Comparison of ENCODE assay signal across 9 mouse cellular contexts in genomic region chr11:69119446-69120155, GRCm38 (mm10). TPM values are rescaled to one million over a fixed set of nuclear protein-coding genes. Genes with fewer than 3 reads are reported as not detected.
A peak's percentile ranks its signal among the peaks of the same experiment; 100 is the strongest.
DNase-seq lines count a peak whose midpoint lies in the region; ATAC-seq and TF ChIP-seq lines count a peak whose summit lies in the region.
"Had no signal": no experiment of that assay in that cellular context is flagged by ENCODE, and none has a peak within 500 bp of the region (broad histone marks: within the 10 kb centered on the region; RNA-seq: fewer than 3 reads in every experiment).

No protein-coding gene starts in this region.

- DNase-seq in heart, postnatal 0 days (ENCODE audit: low spot score): no peak
- DNase-seq in heart, postnatal 4 days: no peak
- DNase-seq in T-cell, adult 2 months (ENCODE audit: low spot score): no peak
- no peak for DNase-seq in thymus, adult 18-20 months
- DNase-seq: gastrocnemius, postnatal 14 days had no signal

- WGBS in heart, postnatal 0 days: 64% methylated on average over 14 of the region's 14 CpGs
- WGBS in embryonic facial prominence, embryonic 12.5 days: 28% methylated on average over 14 of the region's 14 CpGs
- 32% methylated on average over 14 of the region's 14 CpGs for whole genome bisulfite sequencing in hindbrain, embryonic 16.5 days
- 30% methylated on average over 14 of the region's 14 CpGs for WGBS in midbrain, embryonic 13.5 days

- TF ChIP-seq EP300 in heart, postnatal 0 days (IDR thresholded peaks at IDR 0.05; ENCODE audit: low read depth): no peak

- no peak overlapping the region for H3K27ac ChIP-seq in heart, postnatal 0 days (ENCODE audit: low read depth)
- no peak overlapping the region for H3K27ac ChIP-seq in embryonic facial prominence, embryonic 12.5 days
- no peak overlapping the region for H3K27ac ChIP-seq in hindbrain, embryonic 16.5 days (ENCODE audit: low read depth, low read length)
- no peak overlapping the region for H3K27ac ChIP-seq in midbrain, embryonic 13.5 days

- no peaks in the 10 kb centered on the region for H3K9me3 ChIP-seq in heart, postnatal 0 days (replicated peaks; ENCODE audit: control insufficient read depth, low read length)
- no peaks in the 10 kb centered on the region for H3K9me3 ChIP-seq in embryonic facial prominence, embryonic 12.5 days
- no peaks in the 10 kb centered on the region for H3K9me3 ChIP-seq in hindbrain, embryonic 16.5 days (ENCODE audit: control insufficient read depth, low read length)
- H3K9me3 ChIP-seq in midbrain, embryonic 13.5 days: no peaks in the 10 kb centered on the region

- no peaks in the 10 kb centered on the region for H3K36me3 ChIP-seq in heart, postnatal 0 days (replicated peaks; ENCODE audit: control insufficient read depth, insufficient read depth, low read length)
- H3K36me3 ChIP-seq in embryonic facial prominence, embryonic 12.5 days: no peaks in the 10 kb centered on the region
- no peaks in the 10 kb centered on the region for H3K36me3 ChIP-seq in hindbrain, embryonic 16.5 days (ENCODE audit: control insufficient read depth, insufficient read depth, low read length)
- H3K36me3 ChIP-seq in midbrain, embryonic 13.5 days: no peaks in the 10 kb centered on the region

- no peak overlapping the region for H3K4me3 ChIP-seq in heart, postnatal 0 days (ENCODE audit: low read depth, low read length)
- peak overlapping the region; percentile 77 for H3K4me3 ChIP-seq in embryonic facial prominence, embryonic 12.5 days
- H3K4me3 ChIP-seq in hindbrain, embryonic 16.5 days (ENCODE audit: low read length): peak overlapping the region; percentile 88
- H3K4me3 ChIP-seq in midbrain, embryonic 13.5 days (replicated peaks): peak overlapping the region; percentile 82

- H3K4me1 ChIP-seq in heart, postnatal 0 days (ENCODE audit: control insufficient read depth, insufficient read depth): peaks cover 26% of the 10 kb centered on the region
- H3K4me1 ChIP-seq in embryonic facial prominence, embryonic 12.5 days: peaks cover 26% of the 10 kb centered on the region
- H3K4me1 ChIP-seq in hindbrain, embryonic 16.5 days (ENCODE audit: control insufficient read depth, insufficient read depth, low read depth, low read length): peaks cover 20% of the 10 kb centered on the region
- peaks cover 55% of the 10 kb centered on the region for H3K4me1 ChIP-seq in midbrain, embryonic 13.5 days (replicated peaks)

- H3K9ac ChIP-seq in heart, postnatal 0 days (replicated peaks; ENCODE audit: low read depth, low read length): no peak overlapping the region
- H3K9ac ChIP-seq in embryonic facial prominence, embryonic 12.5 days: no peak overlapping the region
- no peak overlapping the region for H3K9ac ChIP-seq in hindbrain, embryonic 16.5 days (ENCODE audit: low read depth, low read length)
- H3K9ac ChIP-seq in midbrain, embryonic 13.5 days (replicated peaks): peak overlapping the region; percentile 17; the same call in 1 of the 2 replicates

- no peak for ATAC-seq in heart, postnatal 0 days (ENCODE audit: insufficient read depth, low read depth)
- no peak for ATAC-seq in embryonic facial prominence, embryonic 12.5 days (ENCODE audit: insufficient number of reproducible peaks, insufficient read depth, low FRiP score, low TSS enrichment)
- no peak for ATAC-seq in hindbrain, embryonic 16.5 days
- ATAC-seq in midbrain, embryonic 13.5 days: no peak
- no peak for ATAC-seq in cerebellum, adult (ENCODE audit: insufficient number of reproducible peaks, low FRiP score, low TSS enrichment)

- H3K4me2 ChIP-seq in heart, postnatal 0 days (ENCODE audit: low read depth, low read length): peak overlapping the region; percentile 90
- peak overlapping the region; percentile 88 for H3K4me2 ChIP-seq in embryonic facial prominence, embryonic 12.5 days (replicated peaks)
- peak overlapping the region; percentile 97 for H3K4me2 ChIP-seq in hindbrain, embryonic 16.5 days (ENCODE audit: low read length)
- H3K4me2 ChIP-seq in midbrain, embryonic 13.5 days (replicated peaks): peak overlapping the region; percentile 98

- TF ChIP-seq CTCF in heart, postnatal 0 days (IDR thresholded peaks at IDR 0.05; ENCODE audit: low read depth): no peak

- no peaks in the 10 kb centered on the region for H3K27me3 ChIP-seq in heart, postnatal 0 days (ENCODE audit: control insufficient read depth, insufficient read depth, low read length)
- H3K27me3 ChIP-seq in embryonic facial prominence, embryonic 12.5 days: peaks cover 9% of the 10 kb centered on the region
- H3K27me3 ChIP-seq in hindbrain, embryonic 16.5 days (replicated peaks; ENCODE audit: control insufficient read depth, insufficient read depth, low read length): no peaks in the 10 kb centered on the region
- H3K27me3 ChIP-seq in midbrain, embryonic 13.5 days: peaks cover 45% of the 10 kb centered on the region

RNA-seq across cellular contexts. Expression of gene Hes7, which starts 0.6 kb away (rescaled TPM):
- not detected in 2 replicates for total RNA-seq in heart, postnatal 0 days (2014; rRNA removed; ENCODE audit: low replicate concordance)
- 0.26 and 0.29 TPM in 2 replicates for polyA plus RNA-seq in heart, postnatal 0 days (2015; fragmentation: Nextera tagmentation; extraction: Ambion mirVana)
- under 1 TPM; 0.23 to 0.29 TPM for total RNA-seq in heart, postnatal 4 days (2021)
- 0.65 and 0.73 TPM in 2 replicates for polyA plus RNA-seq in embryonic facial prominence, embryonic 12.5 days (2016; fragmentation: Nextera tagmentation; extraction: Ambion mirVana)
- 1.4 and 1.8 TPM in 2 replicates for polyA plus RNA-seq in hindbrain, embryonic 16.5 days (2015; fragmentation: Nextera tagmentation; extraction: Ambion mirVana)
- polyA plus RNA-seq in midbrain, embryonic 13.5 days (2015; fragmentation: Nextera tagmentation; extraction: Ambion mirVana): 0.10 and 0.26 TPM in 2 replicates

RNA-seq across cellular contexts. Expression of gene 9130213A22Rik, which starts 2.8 kb away (rescaled TPM):
- 0.66 TPM in 1 of 2 replicates, not detected in the other for total RNA-seq in heart, postnatal 0 days (2014; rRNA removed; ENCODE audit: low replicate concordance)
- polyA plus RNA-seq in heart, postnatal 0 days (2015; fragmentation: Nextera tagmentation; extraction: Ambion mirVana): 0.30 and 0.49 TPM in 2 replicates
- total RNA-seq in heart, postnatal 4 days (2021): under 1 TPM; 0.29 to 0.65 TPM
- polyA plus RNA-seq in embryonic facial prominence, embryonic 12.5 days (2016; fragmentation: Nextera tagmentation; extraction: Ambion mirVana): 0.14 and 0.40 TPM in 2 replicates
- polyA plus RNA-seq in hindbrain, embryonic 16.5 days (2015; fragmentation: Nextera tagmentation; extraction: Ambion mirVana): 0.94 and 1.2 TPM in 2 replicates
- 0.28 TPM in 1 of 2 replicates, not detected in the other for polyA plus RNA-seq in midbrain, embryonic 13.5 days (2015; fragmentation: Nextera tagmentation; extraction: Ambion mirVana)

RNA-seq across cellular contexts. Expression of gene Aloxe3, which starts 6.1 kb away (rescaled TPM):
- total RNA-seq in heart, postnatal 0 days (2014; rRNA removed; ENCODE audit: low replicate concordance): 0.58 TPM in 1 of 2 replicates, not detected in the other
- polyA plus RNA-seq in heart, postnatal 0 days (2015; fragmentation: Nextera tagmentation; extraction: Ambion mirVana): 0.08 TPM in 1 of 2 replicates, not detected in the other
- under 1 TPM in 1 of 2 experiments, not detected in 1; 0.45 TPM for total RNA-seq in heart, postnatal 4 days (2021)
- 0.47 and 0.89 TPM in 2 replicates for polyA plus RNA-seq in embryonic facial prominence, embryonic 12.5 days (2016; fragmentation: Nextera tagmentation; extraction: Ambion mirVana)
- polyA plus RNA-seq in hindbrain, embryonic 16.5 days (2015; fragmentation: Nextera tagmentation; extraction: Ambion mirVana): 8.1 and 8.5 TPM in 2 replicates
- 0.39 and 0.43 TPM in 2 replicates for polyA plus RNA-seq in midbrain, embryonic 13.5 days (2015; fragmentation: Nextera tagmentation; extraction: Ambion mirVana)
- total RNA-seq: gastrocnemius, postnatal 14 days had no signal

RNA-seq across cellular contexts. Expression of gene Per1, which starts 24.6 kb away (rescaled TPM):
- total RNA-seq in heart, postnatal 0 days (2014; rRNA removed; ENCODE audit: low replicate concordance): 76.8 and 93.5 TPM in 2 replicates
- 8.1 and 9.7 TPM in 2 replicates for polyA plus RNA-seq in heart, postnatal 0 days (2015; fragmentation: Nextera tagmentation; extraction: Ambion mirVana)
- 10 to 100 TPM; 42.6 to 55.6 TPM for total RNA-seq in heart, postnatal 4 days (2021)
- 11.4 and 11.5 TPM in 2 replicates for polyA plus RNA-seq in embryonic facial prominence, embryonic 12.5 days (2016; fragmentation: Nextera tagmentation; extraction: Ambion mirVana)
- polyA plus RNA-seq in hindbrain, embryonic 16.5 days (2015; fragmentation: Nextera tagmentation; extraction: Ambion mirVana): 11.1 and 11.2 TPM in 2 replicates
- polyA plus RNA-seq in midbrain, embryonic 13.5 days (2015; fragmentation: Nextera tagmentation; extraction: Ambion mirVana): 8.6 and 10.5 TPM in 2 replicates

RNA-seq across cellular contexts. Expression of gene Vamp2, which starts 31.3 kb away (rescaled TPM):
- total RNA-seq in heart, postnatal 0 days (2014; rRNA removed; ENCODE audit: low replicate concordance): 25.2 and 27.9 TPM in 2 replicates
- polyA plus RNA-seq in heart, postnatal 0 days (2015; fragmentation: Nextera tagmentation; extraction: Ambion mirVana): 59.2 and 62.1 TPM in 2 replicates
- total RNA-seq in heart, postnatal 4 days (2021): 10 to 100 TPM; 80.2 to 84.6 TPM
- 84.3 and 85.0 TPM in 2 replicates for polyA plus RNA-seq in embryonic facial prominence, embryonic 12.5 days (2016; fragmentation: Nextera tagmentation; extraction: Ambion mirVana)
- 402 and 475 TPM in 2 replicates for polyA plus RNA-seq in hindbrain, embryonic 16.5 days (2015; fragmentation: Nextera tagmentation; extraction: Ambion mirVana)
- 175 and 188 TPM in 2 replicates for polyA plus RNA-seq in midbrain, embryonic 13.5 days (2015; fragmentation: Nextera tagmentation; extraction: Ambion mirVana)
